Mouse (Mus musculus): Measurements from ENCODE around the gene Atp2c1. TPM values are rescaled to one million over a fixed set of nuclear protein-coding genes. Genes with fewer than 3 reads are reported as not detected.

The Atp2c1 gene
- 169 TPM for polyA plus RNA-seq (2014; fragmentation: Illumina TruSeq; extraction: RNeasy Lipid Tissue Mini Kit (QIAGEN cat#74804); ENCODE audit: low read depth, low replicate concordance)

GRCm38 (mm10) chr9:105527219-105527618, at the start of gene Atp2c1:
Gene Atp2c1, minus strand, starts transcription at chr9:105527319.

GRCm38 (mm10) chr9:105395218-105395627, 131.9 kb downstream of the Atp2c1 start, which contains the start of the genes Aste1 and Nek11:
Gene Aste1, plus strand, starts transcription at chr9:105395392.
Gene Nek11, minus strand, starts transcription at chr9:105395524.

Other genes with a start within 250 kb of the Atp2c1 start
- gene Aste1, start 131.9 kb downstream of the Atp2c1 start, polyA plus RNA-seq (2014; fragmentation: Illumina TruSeq; extraction: RNeasy Lipid Tissue Mini Kit (QIAGEN cat#74804); ENCODE audit: low read depth, low replicate concordance) = 20.6 TPM
- 1.3 TPM for gene Nek11, start 131.8 kb downstream of the Atp2c1 start, polyA plus RNA-seq (2014; fragmentation: Illumina TruSeq; extraction: RNeasy Lipid Tissue Mini Kit (QIAGEN cat#74804); ENCODE audit: low read depth, low replicate concordance)
- 14.8 TPM for gene Pik3r4, start 115.7 kb upstream of the Atp2c1 start, polyA plus RNA-seq (2014; fragmentation: Illumina TruSeq; extraction: RNeasy Lipid Tissue Mini Kit (QIAGEN cat#74804); ENCODE audit: low read depth, low replicate concordance)

Measured in kidney, adult 10 weeks (tissue).